Mouse (Mus musculus) neutrophil, adult 5-6 weeks (primary cell): ENCODE results near the gene Col4a6. TPM values are rescaled to one million over a fixed set of nuclear protein-coding genes. Genes with fewer than 3 reads are reported as not detected.

Source experiments
- total RNA-seq: library from RNA; stranded (forward); fragments of 200-1000 nt; gene quantifications from 2 replicates; pipeline ENCODE4 v1.2.3, GENCODE M21; 2017

Col4a6 gene
- total RNA-seq, 1 experiment from 2014 or later, result not detected

Other genes starting within 250 kb of the Col4a6 start
- 0.12 TPM in 1 of 2 replicates, not detected in the other for gene Col4a5, start 1.3 kb upstream of the Col4a6 start, total RNA-seq